Mouse (Mus musculus): ENCODE results near the gene Chst8. TPM values are rescaled to one million over a fixed set of nuclear protein-coding genes. Genes with fewer than 3 reads are reported as not detected.

Chst8 gene
- total RNA-seq, 2 experiments from 2014 or later = 0.22 TPM; not detected in 1

GRCm38 (mm10) chr7:34680771-34681421 is 131.6 kb downstream of the Chst8 start:
- no peak for DNase-seq (ENCODE audit: low spot score)
- intact Hi-C loops (cut with DNase I) = no loop called here

- DNase-seq (ENCODE audit: low spot score) = no peak
- intact Hi-C loops (cut with DNase I) = loop anchor here (5.0 to 10.0 kb wide), 4 partner anchors 132 to 345 kb away; partner anchors contain the start of gene Chst8
These were observed 132.6 kb downstream of the Chst8 start for GRCm38 (mm10) chr7:34679886-34680285.

GRCm38 (mm10) chr7:34675831-34676514 is 136.5 kb downstream of the Chst8 start:
- intact Hi-C loops (cut with DNase I) = loop anchor here (1.0 to 10.0 kb wide), 6 partner anchors 43 to 495 kb away; partner anchors contain the start of gene Chst8
- peak; percentile 28 for DNase-seq (ENCODE audit: low spot score)

- intact Hi-C loops (cut with DNase I) = loop anchor here (5.0 to 10.0 kb wide), 4 partner anchors 137 to 350 kb away; partner anchors contain the start of gene Chst8
These were observed 137.3 kb downstream of the Chst8 start for GRCm38 (mm10) chr7:34675120-34675790.

GRCm38 (mm10) chr7:34672916-34673315 is 139.6 kb downstream of the Chst8 start:
- intact Hi-C loops (cut with DNase I) = loop anchor here (1.0 to 10.0 kb wide), 4 partner anchors 181 to 352 kb away; no protein-coding TSS in a partner anchor
- DNase-seq (ENCODE audit: low spot score) = no peak

More at GRCm38 (mm10) chr7:34675120-34675790, 137.3 kb downstream of the Chst8 start:
- DNase-seq (ENCODE audit: low spot score) = no peak

- DNase-seq (ENCODE audit: low spot score) = peak; percentile 66
These were observed 140.6 kb downstream of the Chst8 start for GRCm38 (mm10) chr7:34671911-34672310.

GRCm38 (mm10) chr7:34670778-34671177 is 141.7 kb downstream of the Chst8 start:
- intact Hi-C loops (cut with DNase I) = loop anchor here (5.0 to 10.0 kb wide), 2 partner anchors 178 to 354 kb away; no protein-coding TSS in a partner anchor
- no peak for DNase-seq (ENCODE audit: low spot score)

More at GRCm38 (mm10) chr7:34671911-34672310, 140.6 kb downstream of the Chst8 start:
- intact Hi-C loops (cut with DNase I) = loop anchor here (1.0 to 10.0 kb wide), 4 partner anchors 180 to 353 kb away; no protein-coding TSS in a partner anchor

- intact Hi-C loops (cut with DNase I) = no loop called here
These were observed 143.2 kb downstream of the Chst8 start for GRCm38 (mm10) chr7:34669336-34669735.

GRCm38 (mm10) chr7:34667874-34668273 is 144.6 kb downstream of the Chst8 start:
- intact Hi-C loops (cut with DNase I) = no loop called here
- DNase-seq (ENCODE audit: low spot score) = no peak

More at GRCm38 (mm10) chr7:34669336-34669735, 143.2 kb downstream of the Chst8 start:
- DNase-seq (ENCODE audit: low spot score) = no peak

- DNase-seq (ENCODE audit: low spot score) = no peak
- intact Hi-C loops (cut with DNase I) = no loop called here
These were observed 149.4 kb downstream of the Chst8 start for GRCm38 (mm10) chr7:34663145-34663544.

GRCm38 (mm10) chr7:34662227-34662626 is 150.3 kb downstream of the Chst8 start:
- DNase-seq (ENCODE audit: low spot score) = no peak
- intact Hi-C loops (cut with DNase I) = no loop called here

- no peak for DNase-seq (ENCODE audit: low spot score)
- intact Hi-C loops (cut with DNase I) = loop anchor here (5.0 kb wide), 2 partner anchors 42 to 167 kb away; no protein-coding TSS in a partner anchor
These were observed 153.0 kb downstream of the Chst8 start for GRCm38 (mm10) chr7:34659386-34660085.

- intact Hi-C loops (cut with DNase I) = loop anchor here (5.0 kb wide), 2 partner anchors 39 to 164 kb away; no protein-coding TSS in a partner anchor
- no peak for DNase-seq (ENCODE audit: low spot score)
These were observed 155.9 kb downstream of the Chst8 start, which contains the start of gene Kctd15 for GRCm38 (mm10) chr7:34656632-34657031. Kctd15 (minus strand) TSS chr7:34656732.

GRCm38 (mm10) chr7:34655086-34655839 is 157.2 kb downstream of the Chst8 start:
- intact Hi-C loops (cut with DNase I) = loop anchor here (5.0 kb wide), 2 partner anchors 38 to 163 kb away; no protein-coding TSS in a partner anchor
- DNase-seq (ENCODE audit: low spot score) = peak; percentile 77

GRCm38 (mm10) chr7:34654441-34655085 is 157.9 kb downstream of the Chst8 start:
- intact Hi-C loops (cut with DNase I) = loop anchor here (5.0 kb wide), 2 partner anchors 37 to 162 kb away; no protein-coding TSS in a partner anchor
- no peak for DNase-seq (ENCODE audit: low spot score)

GRCm38 (mm10) chr7:34653731-34654440 is 158.6 kb downstream of the Chst8 start:
- intact Hi-C loops (cut with DNase I) = loop anchor here (2.0 kb wide), 1 partner anchor 83 kb away; no protein-coding TSS in a partner anchor
- DNase-seq (ENCODE audit: low spot score) = no peak

All from heart, postnatal 25 days (tissue).